Mouse (Mus musculus): Measurements from ENCODE around the gene Gm10447. TPM values are rescaled to one million over a fixed set of nuclear protein-coding genes. Genes with fewer than 3 reads are reported as not detected.

Gene Gm10447
- under 1 TPM; 0.16 to 0.17 TPM for total RNA-seq (2021)
- long read RNA-seq, experiment 1, result 0 reads
- long read RNA-seq, experiment 2, result 0 reads

- DNase-seq, result peak; percentile 70 to 81
Measured at GRCm38 (mm10) chr11:53456474-53457371, at the start of gene Gm10447, which contains the start of gene Shroom1. Gene Gm10447, minus strand, starts transcription at chr11:53457110. Gene Shroom1, plus strand, starts transcription at chr11:53457205.

DNA sequence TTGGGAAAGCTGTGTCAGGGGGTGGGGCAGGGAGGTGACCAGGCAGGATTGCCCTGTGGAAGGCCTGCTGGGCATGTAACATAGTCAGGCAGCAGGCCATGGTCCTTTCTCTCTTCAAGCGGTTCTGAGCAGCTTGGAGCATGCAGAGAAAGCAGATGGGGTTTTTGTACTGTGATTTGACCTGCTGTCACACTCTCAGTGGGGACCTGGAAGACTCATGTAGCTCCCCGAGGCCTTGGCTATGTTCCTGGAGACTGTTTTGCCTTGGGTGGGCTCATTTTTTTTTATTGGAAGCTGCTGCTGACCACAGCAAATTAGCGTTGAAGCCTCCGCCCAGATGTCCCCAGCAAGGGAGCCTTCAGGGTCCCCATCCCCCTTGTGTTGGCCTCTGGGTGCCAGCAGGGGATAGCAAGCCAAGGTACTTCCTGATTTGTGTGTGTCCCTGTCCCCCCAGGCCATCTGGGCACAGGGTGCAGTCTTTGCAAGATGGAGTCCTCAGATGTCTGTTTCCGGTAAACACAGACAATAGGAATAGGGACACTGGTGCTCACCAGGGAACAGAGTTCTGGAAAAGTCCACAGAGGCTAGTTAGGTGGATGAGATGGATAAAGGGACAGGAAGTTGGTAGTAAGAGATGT, 48.2 kb upstream of the Gm10447 start:
- no peak for DNase-seq

- DNase-seq, result no peak
Measured at GRCm38 (mm10) chr11:53504376-53504775, 47.5 kb upstream of the Gm10447 start.

- no peak for DNase-seq
Measured at GRCm38 (mm10) chr11:53503738-53504137, 46.8 kb upstream of the Gm10447 start.

DNA sequence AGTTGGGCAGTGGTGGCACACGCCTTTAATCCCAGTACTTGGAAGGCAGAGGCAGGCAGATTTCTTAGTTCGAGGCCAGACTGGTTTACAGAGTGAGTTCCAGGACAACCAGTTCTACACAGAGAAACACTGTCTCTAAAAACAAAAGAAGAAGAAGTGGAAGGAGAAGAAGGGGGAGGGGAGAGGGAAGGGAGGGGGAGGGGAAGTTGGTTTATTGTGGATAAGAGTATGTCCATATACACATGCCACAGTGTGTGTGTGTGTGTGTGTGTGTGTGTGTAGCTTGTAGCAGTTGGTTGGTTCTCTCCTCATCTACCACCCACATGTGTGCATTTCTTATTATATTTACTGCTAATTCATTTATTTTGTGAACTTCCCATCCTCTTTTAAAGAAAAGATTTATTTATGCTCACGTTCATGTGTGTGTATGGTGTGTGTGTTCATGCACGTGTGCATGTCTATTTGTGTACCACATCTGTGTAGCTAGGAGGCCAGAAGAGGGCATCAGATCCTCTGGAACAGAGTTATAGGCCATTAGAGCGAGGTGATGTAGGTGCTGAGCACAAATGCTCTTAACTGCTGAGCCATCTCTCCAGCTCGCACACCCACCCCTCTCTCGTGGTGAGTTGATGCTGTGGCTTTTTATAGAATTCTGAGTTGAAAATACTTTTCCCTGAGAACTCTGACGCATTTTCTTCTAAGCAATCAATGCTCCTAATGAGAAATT, 45.3 kb upstream of the Gm10447 start:
- DNase-seq, result no peak

- peak in 1 of 2 experiments; percentile 28 for DNase-seq
Measured at GRCm38 (mm10) chr11:53500569-53500968, 43.7 kb upstream of the Gm10447 start.

DNA sequence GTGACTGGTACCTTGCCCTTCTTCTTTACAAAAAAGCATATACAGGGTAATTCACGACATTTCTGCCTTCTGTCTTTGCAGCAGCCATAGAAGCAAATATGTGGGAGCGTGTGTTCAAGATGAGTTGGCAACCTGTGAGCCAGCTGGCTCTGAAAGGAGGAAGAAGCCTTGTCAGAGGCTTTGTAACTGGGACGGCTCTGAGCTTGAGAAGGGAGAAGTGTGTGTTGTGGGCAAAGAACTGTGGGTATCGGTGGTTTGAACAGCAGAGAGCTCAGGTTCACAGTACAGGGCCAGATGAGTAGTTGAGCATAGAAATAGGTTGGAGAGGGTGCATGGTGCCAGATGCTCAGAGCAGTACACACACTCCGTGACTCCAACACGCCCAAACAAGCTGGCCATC, 40.0 kb upstream of the Gm10447 start:
- no peak for DNase-seq

- DNase-seq, result no peak
Measured at GRCm38 (mm10) chr11:53495417-53495816, 38.5 kb upstream of the Gm10447 start.

DNA sequence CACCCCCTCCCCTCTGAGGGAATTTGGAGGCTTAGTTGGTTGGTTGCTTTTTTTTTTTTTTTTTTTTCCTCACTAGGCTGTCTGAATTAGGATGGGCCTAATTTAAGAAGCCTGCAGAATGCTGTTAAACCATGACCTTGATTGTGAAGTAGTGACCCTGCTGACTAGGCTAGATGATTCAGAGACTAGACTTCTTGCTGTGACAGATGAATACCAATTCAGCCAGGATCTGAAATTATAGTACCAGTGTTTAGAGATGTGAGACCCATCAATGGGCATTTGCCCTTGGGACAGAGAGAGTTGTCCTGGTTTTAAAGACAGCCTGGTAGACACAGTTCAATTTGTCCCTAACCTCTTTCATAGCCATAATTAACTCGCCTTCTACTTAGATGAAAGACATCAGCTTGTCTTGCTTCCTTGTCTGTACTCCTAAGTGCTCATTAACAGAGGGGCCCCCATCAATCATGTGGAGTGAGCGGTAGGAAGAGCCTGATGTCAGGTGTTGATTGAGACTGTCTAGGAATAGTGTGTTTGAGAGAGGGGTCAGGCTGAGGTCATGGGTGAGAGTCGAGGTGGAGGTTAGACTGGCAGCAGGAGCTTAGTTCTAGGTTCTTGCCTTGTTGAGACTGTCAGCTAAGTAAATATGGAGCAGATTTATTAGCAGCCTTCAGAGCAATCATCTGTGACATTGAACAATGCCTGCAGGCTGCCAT, 36.5 kb upstream of the Gm10447 start:
- DNase-seq, result no peak

GRCm38 (mm10) chr11:53491954-53492401, 35.1 kb upstream of the Gm10447 start:
- DNase-seq, result no peak

DNA sequence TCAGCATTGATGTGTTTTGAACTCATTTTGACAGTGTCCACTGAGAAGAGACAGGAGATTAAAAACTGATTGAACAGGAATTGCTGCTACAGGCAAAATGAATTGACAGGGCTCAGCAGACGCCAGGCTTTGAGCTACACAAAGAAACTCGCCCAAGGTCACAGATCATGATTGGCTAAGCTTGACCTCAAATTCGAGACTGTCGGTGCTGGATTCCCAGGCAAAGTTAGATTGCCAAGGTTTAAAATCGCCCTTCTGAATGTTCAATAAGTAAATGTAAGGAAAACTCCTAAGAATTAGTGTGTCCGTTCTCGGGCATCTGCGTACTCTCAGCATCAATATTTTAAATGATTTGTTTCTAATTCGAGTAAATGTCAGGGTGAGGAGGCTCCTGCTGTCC, 32.5 kb upstream of the Gm10447 start:
- peak in 1 of 2 experiments; percentile 43 for DNase-seq

- no peak for DNase-seq
Measured at GRCm38 (mm10) chr11:53489007-53489406, 32.1 kb upstream of the Gm10447 start.

DNA sequence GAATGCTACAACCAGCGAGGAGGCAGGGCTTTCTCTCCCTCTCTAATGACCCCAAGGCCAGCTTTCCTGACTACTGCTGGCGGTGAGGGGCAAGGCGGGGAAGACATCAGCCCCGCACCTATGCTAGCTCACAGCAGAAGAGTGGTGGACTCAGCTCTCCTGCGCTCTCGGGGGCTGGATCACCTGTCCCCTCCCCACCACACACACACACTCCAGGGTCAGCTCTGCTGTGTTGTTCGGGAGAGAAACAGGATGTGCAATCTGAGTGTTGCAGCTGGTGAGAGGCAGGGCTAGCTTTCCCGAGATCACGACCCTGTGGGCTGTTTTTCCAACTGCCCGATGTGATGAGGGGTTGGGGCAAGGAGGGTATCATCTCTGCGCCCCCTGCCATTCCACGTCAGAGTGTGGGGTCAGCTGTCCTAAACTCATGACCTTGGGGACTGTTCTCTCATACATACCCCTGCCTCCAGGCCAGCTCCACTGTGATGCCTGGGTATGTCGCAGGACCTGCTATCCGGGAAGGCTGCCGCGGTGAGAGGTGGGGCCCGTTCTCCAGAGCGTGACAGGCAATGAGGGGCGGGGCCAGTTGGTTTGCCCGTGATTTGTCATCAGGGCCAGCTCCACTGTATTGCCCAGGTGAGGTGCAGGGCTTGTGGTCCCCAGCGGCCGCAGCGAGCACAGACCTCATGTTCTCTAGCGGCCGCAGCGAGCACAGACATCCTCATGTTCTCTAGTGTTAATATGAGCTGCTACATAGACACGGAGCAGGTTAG, 30.1 kb upstream of the Gm10447 start:
- DNase-seq, result peak; percentile 34 to 45

DNA sequence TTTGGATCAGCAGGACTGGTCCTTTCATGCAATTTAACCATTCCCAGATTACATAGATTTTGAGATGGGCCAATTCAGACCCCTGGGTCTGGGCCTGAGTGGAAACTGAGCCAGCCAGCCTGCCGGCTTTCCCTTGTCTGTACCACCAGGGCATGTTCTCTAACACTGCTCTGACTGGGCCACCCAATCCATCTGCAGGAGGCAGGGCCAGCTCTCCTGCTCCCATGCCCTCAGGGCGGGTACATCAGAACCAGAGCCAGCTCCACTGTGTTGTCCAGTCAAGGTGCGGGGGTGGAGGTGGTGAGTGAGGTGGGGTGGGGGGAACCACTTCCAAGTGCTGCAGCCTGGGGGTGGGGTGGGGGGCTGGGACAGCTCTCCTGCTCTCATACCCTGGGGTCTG, 29.4 kb upstream of the Gm10447 start:
- no peak for DNase-seq

- no peak for DNase-seq
Measured at GRCm38 (mm10) chr11:53485719-53486118, 28.8 kb upstream of the Gm10447 start.

DNA sequence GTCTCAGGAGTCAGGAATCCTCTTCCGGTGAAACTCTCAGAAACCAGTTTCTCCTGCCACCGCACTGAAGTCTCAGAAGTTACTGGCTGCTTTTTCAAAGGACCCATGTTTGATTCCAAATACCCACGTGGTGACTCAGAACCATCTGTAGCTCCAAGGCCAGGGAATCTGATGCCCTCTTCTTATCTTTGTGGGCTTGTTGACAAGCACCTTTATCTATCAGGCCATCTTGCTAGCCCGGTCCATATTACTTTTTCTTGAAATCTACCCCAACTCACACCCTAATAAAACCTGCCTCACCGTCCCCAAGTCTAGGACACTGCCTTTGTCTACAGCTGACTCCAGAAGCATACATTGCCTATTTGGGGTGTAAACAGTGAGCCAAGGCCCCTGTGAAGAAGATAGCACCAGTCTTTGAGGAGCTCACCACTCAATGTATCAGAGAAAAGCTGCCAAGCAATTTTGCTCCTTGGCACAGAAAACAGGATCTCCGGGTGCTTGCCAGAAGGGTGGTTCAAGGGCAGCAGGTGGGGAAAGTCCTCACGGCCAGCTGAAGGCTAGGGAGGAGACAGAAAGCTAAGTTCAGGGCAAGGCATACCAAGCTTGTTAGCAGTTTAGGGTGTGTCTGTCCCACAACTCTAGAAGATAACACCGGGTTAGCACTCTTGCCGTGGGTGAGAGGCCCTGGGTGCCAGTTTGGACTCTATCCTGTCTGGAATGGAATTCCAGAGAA, 26.4 kb upstream of the Gm10447 start:
- no peak for DNase-seq

DNA sequence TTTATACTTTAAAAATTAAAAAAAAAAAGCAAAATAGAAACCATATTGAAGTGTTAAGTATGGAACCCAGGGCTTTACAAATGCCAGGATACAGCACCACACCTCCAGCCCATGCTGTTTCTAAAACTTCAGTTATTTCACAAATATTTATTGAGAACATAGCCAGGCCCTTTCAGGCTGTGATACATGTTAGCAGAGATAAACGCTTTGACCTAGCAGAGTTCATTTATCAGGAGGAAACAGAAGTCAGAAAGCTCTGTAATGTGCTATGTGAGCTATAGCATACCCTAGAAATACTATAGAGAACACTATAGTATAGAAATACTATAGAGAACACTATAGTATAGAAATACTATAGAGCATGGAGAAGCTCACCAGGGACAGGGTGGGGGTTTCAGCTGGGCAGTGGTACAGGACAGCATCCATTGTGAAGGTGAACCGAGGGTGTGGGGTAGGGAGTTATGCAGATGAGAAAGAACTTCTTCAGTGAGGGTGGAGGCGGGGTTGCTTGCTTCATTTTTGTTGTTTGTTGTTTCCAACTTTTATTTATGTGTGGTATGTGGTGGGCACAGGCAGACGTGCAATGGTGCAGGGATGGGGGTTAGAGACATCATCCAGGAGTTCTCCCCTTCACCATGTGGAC, 24.3 kb upstream of the Gm10447 start:
- DNase-seq, result no peak

- DNase-seq, result peak in 1 of 2 experiments; percentile 50
Measured at GRCm38 (mm10) chr11:53479783-53480301, 22.9 kb upstream of the Gm10447 start, which contains the start of the genes Gm9945 and Sowaha. Gene Gm9945, plus strand, starts transcription at chr11:53480166. Gene Sowaha, minus strand, starts transcription at chr11:53480274.

DNA sequence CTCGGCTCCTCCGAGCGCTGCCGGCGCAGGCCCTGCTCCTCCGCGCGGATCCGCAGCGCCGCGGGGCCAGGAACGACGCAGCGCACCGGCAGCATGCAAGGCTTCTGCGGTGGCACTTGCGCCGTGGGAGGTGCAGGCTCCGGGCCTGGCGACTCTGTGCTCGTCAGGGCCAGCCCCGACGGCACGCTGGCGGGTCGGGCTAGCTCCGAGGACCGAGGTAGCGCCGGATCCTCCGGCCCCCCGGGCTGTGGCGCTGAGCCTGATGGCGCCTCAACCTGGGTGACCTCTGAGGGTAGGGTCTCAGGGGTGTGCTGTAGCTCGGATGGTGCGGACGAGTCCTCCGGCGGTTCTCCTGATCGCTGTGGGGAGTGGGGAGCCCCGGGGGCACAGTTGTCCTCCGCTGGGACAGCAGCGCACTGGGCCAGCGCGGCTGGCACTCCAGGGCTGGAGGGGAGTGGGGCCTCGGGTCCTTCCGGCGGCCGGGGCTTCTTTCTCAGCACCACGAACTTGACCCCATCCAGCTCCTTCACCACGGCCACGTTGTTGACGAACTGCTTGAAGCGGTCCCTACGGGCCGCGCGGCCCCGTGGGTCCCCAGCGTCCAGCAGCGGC, 22.4 kb upstream of the Gm10447 start:
- DNase-seq, result peak in 1 of 2 experiments; percentile 32
